Mouse (Mus musculus) cortical plate, adult 2 months (tissue): ENCODE measurements at regions not wholly inside any gene's neighbourhood (a gene's known extent, or its start where the extent isn't known, plus 50 kb on each side); places are given as distances from the start of the nearest gene placed in this dataset.

ENCODE experiments used
- CTCF ChIP-seq: fragments of 200-500 bp; IDR thresholded peaks from 2 replicates; pipeline ENCODE4 v1.5.1; 2011; ENCODE audit warnings: mild to moderate bottlenecking, control low read depth, low read length; ENCODE audit not compliant: insufficient read depth; ENCODE audit errors: extremely low read depth
- POLR2A ChIP-seq: fragments of 200-500 bp; IDR thresholded peaks from 2 replicates; pipeline ENCODE4 v1.6.1; 2011; ENCODE audit warnings: mild to moderate bottlenecking, low read length, control low read depth; ENCODE audit not compliant: insufficient read depth; ENCODE audit errors: extremely low read depth

GRCm38 (mm10) chr3:41960209-41960608, 217.8 kb downstream of the D3Ertd751e start:
- no peak for TF ChIP-seq CTCF
- no peak for TF ChIP-seq POLR2A
